Mouse (Mus musculus): ENCODE results near the gene Pkd2l1.

- TF ChIP-seq CTCF (IDR thresholded peaks at IDR 0.05; ENCODE audit: borderline replicate concordance, insufficient read depth, low read depth, low read length) (no peak), POLR2A (IDR thresholded peaks at IDR 0.05; ENCODE audit: borderline replicate concordance, insufficient read depth, low read length) (no peak)
Measured at GRCm38 (mm10) chr19:44153781-44154180, 38.5 kb downstream of the Pkd2l1 start.

Measured in cerebellum, adult 2 months (tissue).